Mouse (Mus musculus): ENCODE data around the gene Ccng1. TPM values are rescaled to one million over a fixed set of nuclear protein-coding genes. Genes with fewer than 3 reads are reported as not detected.
A peak's percentile ranks its signal among the peaks of the same experiment; 100 is the strongest.

Ccng1 gene
- total RNA-seq, 1 experiment = 252 TPM

- Histone ChIP-seq H3K36me3 (ENCODE audit: control insufficient read depth, insufficient read depth, low read length, poor library complexity, severe bottlenecking) (no peaks in the 10 kb centered on the region), H3K4me3 (ENCODE audit: insufficient read depth in 1 of 2, low read depth in 1 of 2, low read length in 2 of 2, poor library complexity in 1 of 2, severe bottlenecking in 1 of 2) (no peak overlapping the region), H3K9me3 (ENCODE audit: control insufficient read depth, insufficient read depth, low read depth, low read length) (no peaks in the 10 kb centered on the region), H3K4me1 (ENCODE audit: control insufficient read depth in 2 of 2, insufficient read depth in 2 of 2, low read length in 2 of 2, poor library complexity in 1 of 2) (no peaks in the 10 kb centered on the region), H3K9ac (ENCODE audit: insufficient read depth, low read depth, low read length, poor library complexity, severe bottlenecking) (no peak overlapping the region), H3K27ac (ENCODE audit: insufficient read depth, low read depth, low read length, poor library complexity, severe bottlenecking) (no peak overlapping the region)
- DNase-seq (ENCODE audit: low read depth, low spot score) = peak; percentile 22
- TF ChIP-seq HCFC1 (IDR thresholded peaks at IDR 0.05; ENCODE audit: borderline replicate concordance, insufficient read depth, low read length) = no peak
- TF ChIP-seq ZC3H11A (IDR thresholded peaks at IDR 0.05; ENCODE audit: borderline replicate concordance, low read depth, low read length) = peak; percentile 49; the same call in 1 of the 2 replicates
- no peak for TF ChIP-seq MAFK (IDR thresholded peaks at IDR 0.05; ENCODE audit: insufficient read depth, low read depth, low read length)
- in situ Hi-C loops (cut with MboI; ENCODE audit: low sequenced_read_pairs in 2 of 2, unreplicated experiment in 2 of 2) = loop anchor here in 1 of 2 experiments (10.0 kb wide), 1 partner anchor 229 kb away; no protein-coding TSS in a partner anchor
Observed at GRCm38 (mm10) chr11:40763395-40763794, 8.3 kb upstream of the Ccng1 start.

DNA sequence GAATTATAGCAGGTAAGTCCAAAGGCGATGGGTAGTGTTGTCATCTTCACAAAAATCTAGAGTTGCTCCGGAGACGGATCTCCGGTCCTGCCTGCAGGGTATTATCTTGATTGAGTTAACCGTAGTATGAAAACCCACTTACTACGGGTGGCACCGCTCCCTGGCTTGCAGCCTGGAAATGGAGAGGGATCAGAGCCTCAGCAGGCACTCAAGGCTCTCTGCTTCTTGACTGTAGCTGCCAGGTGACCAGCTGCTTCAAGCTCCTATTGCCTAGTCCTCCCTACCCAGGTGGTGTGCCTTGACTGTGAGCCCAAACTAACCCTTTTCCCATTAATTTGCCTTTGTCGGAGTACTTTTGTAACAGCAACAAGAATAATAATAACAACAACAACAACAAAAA is 4.8 kb upstream of the Ccng1 start:
- Histone ChIP-seq H3K4me1 (ENCODE audit: control insufficient read depth in 2 of 2, insufficient read depth in 2 of 2, low read length in 2 of 2, poor library complexity in 1 of 2) (peaks cover 3 to 6% of the 10 kb centered on the region in 2 experiments; a peak in 2 of 4 replicates), H3K9me3 (ENCODE audit: control insufficient read depth, insufficient read depth, low read depth, low read length) (no peaks in the 10 kb centered on the region), H3K4me3 (ENCODE audit: insufficient read depth in 1 of 2, low read depth in 1 of 2, low read length in 2 of 2, poor library complexity in 1 of 2, severe bottlenecking in 1 of 2) (no peak overlapping the region), H3K36me3 (ENCODE audit: control insufficient read depth, insufficient read depth, low read length, poor library complexity, severe bottlenecking) (no peaks in the 10 kb centered on the region), H3K9ac (ENCODE audit: insufficient read depth, low read depth, low read length, poor library complexity, severe bottlenecking) (no peak overlapping the region), H3K27ac (ENCODE audit: insufficient read depth, low read depth, low read length, poor library complexity, severe bottlenecking) (no peak overlapping the region)
- no peak for TF ChIP-seq ZNF384 (IDR thresholded peaks at IDR 0.05; ENCODE audit: low read depth, low read length)
- no peak for DNase-seq (ENCODE audit: low read depth, low spot score)
- in situ Hi-C loops (cut with MboI; ENCODE audit: low sequenced_read_pairs in 2 of 2, unreplicated experiment in 2 of 2) = loop anchor here in 1 of 2 experiments (10.0 kb wide), 1 partner anchor 225 kb away; no protein-coding TSS in a partner anchor

DNA sequence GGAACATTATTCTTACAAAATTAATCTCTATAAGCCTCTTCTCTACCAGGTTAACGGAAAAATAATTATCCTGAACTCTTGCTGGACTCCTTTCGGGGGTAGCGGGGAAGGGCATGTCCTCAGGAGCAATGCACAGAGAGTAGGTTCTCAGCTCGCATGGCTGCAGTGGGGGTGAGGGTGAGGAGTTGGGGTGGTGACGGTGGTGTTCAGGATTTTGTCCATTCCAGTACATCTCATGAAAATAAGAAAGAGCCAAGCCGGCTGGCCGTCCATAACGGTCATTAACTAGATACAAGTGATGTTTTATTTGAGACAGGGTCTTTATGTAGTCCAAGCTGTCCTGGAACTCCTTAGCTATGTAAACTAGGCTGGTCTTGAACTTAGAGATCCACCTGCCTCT is 857 bp upstream of the Ccng1 start:
- in situ Hi-C loops (cut with MboI; ENCODE audit: low sequenced_read_pairs in 2 of 2, unreplicated experiment in 2 of 2) = no loop called here
- TF ChIP-seq ZNF384 (IDR thresholded peaks at IDR 0.05; ENCODE audit: low read depth, low read length) (no peak), MAFK (IDR thresholded peaks at IDR 0.05; ENCODE audit: insufficient read depth, low read depth, low read length) (no peak), HCFC1 (IDR thresholded peaks at IDR 0.05; ENCODE audit: borderline replicate concordance, insufficient read depth, low read length) (no peak), CHD2 (IDR thresholded peaks at IDR 0.05; ENCODE audit: low read depth, low read length) (no peak), ZC3H11A (IDR thresholded peaks at IDR 0.05; ENCODE audit: borderline replicate concordance, low read depth, low read length) (no peak)
- Histone ChIP-seq H3K36me3 (ENCODE audit: control insufficient read depth, insufficient read depth, low read length, poor library complexity, severe bottlenecking) (peaks cover 11% of the 10 kb centered on the region), H3K4me3 (ENCODE audit: insufficient read depth in 1 of 2, low read depth in 1 of 2, low read length in 2 of 2, poor library complexity in 1 of 2, severe bottlenecking in 1 of 2) (peak overlapping the region in 1 of 2 experiments; percentile 30; a peak in 2 of 4 replicates), H3K4me1 (ENCODE audit: control insufficient read depth in 2 of 2, insufficient read depth in 2 of 2, low read length in 2 of 2, poor library complexity in 1 of 2) (peaks cover 4 to 6% of the 10 kb centered on the region in 2 experiments; a peak in 2 of 4 replicates), H3K9ac (ENCODE audit: insufficient read depth, low read depth, low read length, poor library complexity, severe bottlenecking) (peak overlapping the region; percentile 52; the same call in 1 of the 2 replicates), H3K27ac (ENCODE audit: insufficient read depth, low read depth, low read length, poor library complexity, severe bottlenecking) (peak overlapping the region; percentile 68; the same call in 1 of the 2 replicates), H3K9me3 (ENCODE audit: control insufficient read depth, insufficient read depth, low read depth, low read length) (no peaks in the 10 kb centered on the region)
- DNase-seq (ENCODE audit: low read depth, low spot score) = no peak

- H3K27ac ChIP-seq (ENCODE audit: insufficient read depth, low read depth, low read length, poor library complexity, severe bottlenecking) = peak overlapping the region; percentile 87
- H3K4me3 ChIP-seq (ENCODE audit: insufficient read depth in 1 of 2, low read depth in 1 of 2, low read length in 2 of 2, poor library complexity in 1 of 2, severe bottlenecking in 1 of 2) = peak overlapping the region; percentile 83 to 86
- no peak for DNase-seq (ENCODE audit: low read depth, low spot score)
- H3K9me3 ChIP-seq (ENCODE audit: control insufficient read depth, insufficient read depth, low read depth, low read length) = no peaks in the 10 kb centered on the region
- H3K4me1 ChIP-seq (ENCODE audit: control insufficient read depth in 2 of 2, insufficient read depth in 2 of 2, low read length in 2 of 2, poor library complexity in 1 of 2) = peaks cover 4 to 6% of the 10 kb centered on the region in 2 experiments; a peak in 2 of 4 replicates
- TF ChIP-seq CHD2 (IDR thresholded peaks at IDR 0.05; ENCODE audit: low read depth, low read length) (no peak; the same call in 1 of the 2 replicates), ZNF384 (IDR thresholded peaks at IDR 0.05; ENCODE audit: low read depth, low read length) (no peak), HCFC1 (IDR thresholded peaks at IDR 0.05; ENCODE audit: borderline replicate concordance, insufficient read depth, low read length) (no peak)
- in situ Hi-C loops (cut with MboI; ENCODE audit: low sequenced_read_pairs in 2 of 2, unreplicated experiment in 2 of 2) = no loop called here
- peaks cover 11% of the 10 kb centered on the region for H3K36me3 ChIP-seq (ENCODE audit: control insufficient read depth, insufficient read depth, low read length, poor library complexity, severe bottlenecking)
- H3K9ac ChIP-seq (ENCODE audit: insufficient read depth, low read depth, low read length, poor library complexity, severe bottlenecking) = peak overlapping the region; percentile 91
Observed at GRCm38 (mm10) chr11:40754664-40755107, 425 bp downstream of the Ccng1 start.

- no peaks in the 10 kb centered on the region for H3K9me3 ChIP-seq (ENCODE audit: control insufficient read depth, insufficient read depth, low read depth, low read length)
- peak overlapping the region; percentile 83 to 86 for H3K4me3 ChIP-seq (ENCODE audit: insufficient read depth in 1 of 2, low read depth in 1 of 2, low read length in 2 of 2, poor library complexity in 1 of 2, severe bottlenecking in 1 of 2)
- H3K4me1 ChIP-seq (ENCODE audit: control insufficient read depth in 2 of 2, insufficient read depth in 2 of 2, low read length in 2 of 2, poor library complexity in 1 of 2) = peaks cover 4 to 6% of the 10 kb centered on the region in 2 experiments; a peak in 2 of 4 replicates
- H3K27ac ChIP-seq (ENCODE audit: insufficient read depth, low read depth, low read length, poor library complexity, severe bottlenecking) = no peak overlapping the region
- in situ Hi-C loops (cut with MboI; ENCODE audit: low sequenced_read_pairs in 2 of 2, unreplicated experiment in 2 of 2) = no loop called here
- DNase-seq (ENCODE audit: low read depth, low spot score) = no peak
- peak overlapping the region; percentile 91; the same call in 1 of the 2 replicates for H3K9ac ChIP-seq (ENCODE audit: insufficient read depth, low read depth, low read length, poor library complexity, severe bottlenecking)
- TF ChIP-seq ZC3H11A (IDR thresholded peaks at IDR 0.05; ENCODE audit: borderline replicate concordance, low read depth, low read length) (no peak), CHD2 (IDR thresholded peaks at IDR 0.05; ENCODE audit: low read depth, low read length) (no peak), MAFK (IDR thresholded peaks at IDR 0.05; ENCODE audit: insufficient read depth, low read depth, low read length) (no peak), ZNF384 (IDR thresholded peaks at IDR 0.05; ENCODE audit: low read depth, low read length) (no peak), HCFC1 (IDR thresholded peaks at IDR 0.05; ENCODE audit: borderline replicate concordance, insufficient read depth, low read length) (no peak)
- peaks cover 11% of the 10 kb centered on the region for H3K36me3 ChIP-seq (ENCODE audit: control insufficient read depth, insufficient read depth, low read length, poor library complexity, severe bottlenecking)
Observed at GRCm38 (mm10) chr11:40753836-40754235, 1.3 kb downstream of the Ccng1 start.
